22 mouse cellular contexts compared by ENCODE assay signal in the genomic region with DNA sequence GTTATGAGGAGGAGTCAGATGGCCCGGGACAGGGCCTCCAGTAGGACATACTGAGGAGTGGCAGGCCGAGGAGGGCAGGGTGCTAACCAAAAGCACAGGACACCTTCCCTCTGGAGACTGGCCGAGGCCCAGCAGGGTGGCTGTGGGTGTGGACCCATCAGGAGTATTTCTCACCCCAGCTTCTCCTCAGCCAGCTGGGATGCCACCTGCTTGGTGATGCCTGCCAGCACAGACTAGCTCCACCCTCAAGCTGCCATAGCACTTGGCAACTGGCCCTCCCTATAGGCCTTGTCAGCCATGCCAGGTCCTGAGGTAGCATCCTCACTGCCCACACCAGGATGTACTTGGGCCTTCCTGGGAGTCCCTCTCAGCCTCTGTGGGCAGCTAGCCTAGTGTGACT. TPM values are rescaled to one million over a fixed set of nuclear protein-coding genes. Genes with fewer than 3 reads are reported as not detected.
A peak's percentile ranks its signal among the peaks of the same experiment; 100 is the strongest.
DNase-seq lines count a peak whose midpoint lies in the region; ATAC-seq lines count a peak whose summit lies in the region.
"Had no signal": no experiment of that assay in that cellular context is flagged by ENCODE, and none has a peak within 500 bp of the region (broad histone marks: within the 10 kb centered on the region; RNA-seq: fewer than 3 reads in every experiment).

No protein-coding gene starts in this region.

- 94% methylated on average over 3 of the region's 3 CpGs for WGBS in midbrain, embryonic 15.5 days

- no peaks in the 10 kb centered on the region for H3K27me3 ChIP-seq in midbrain, embryonic 15.5 days (replicated peaks)

- H3K4me1 ChIP-seq in midbrain, embryonic 15.5 days: 0 out of 2 replicates have a peak, but pooled peaks cover 4% of the 10 kb centered on the region

- ATAC-seq in frontal cortex, adult (ENCODE audit: low TSS enrichment): 0 out of 2 replicates have a peak, but pooled peaks have one; percentile 3
- no peak for ATAC-seq in midbrain, embryonic 15.5 days (replicated peaks)
- ATAC-seq: hindbrain, embryonic 16.5 days had no signal

- DNase-seq in frontal cortex, postnatal 14 days (ENCODE audit: low spot score in 2 of 2): no peak
- DNase-seq in right cerebral cortex, postnatal 10 days (ENCODE audit: low spot score in 2 of 2): peak; percentile 50 to 62
- DNase-seq in right cerebral cortex, adult 18-20 months: no peak
- peak; percentile 89 for DNase-seq in cerebellum, adult 8-10 months
- DNase-seq in layer of hippocampus, postnatal 36 days: peak; percentile 60 to 63
- no peak for DNase-seq in gastrocnemius, postnatal 25 days
- DNase-seq: heart, adult 2 months; heart, postnatal 14 days; lung, adult 2 months; thymus, adult 2 months had no signal

- H3K27ac ChIP-seq in midbrain, embryonic 15.5 days: no peak overlapping the region
- H3K27ac ChIP-seq: heart, adult 2 months had no signal

- no peak overlapping the region for H3K4me2 ChIP-seq in midbrain, embryonic 15.5 days

- peaks cover 40% of the 10 kb centered on the region for H3K36me3 ChIP-seq in midbrain, embryonic 15.5 days (replicated peaks)

- no peaks in the 10 kb centered on the region for H3K9me3 ChIP-seq in midbrain, embryonic 15.5 days

- no peak overlapping the region for H3K4me3 ChIP-seq in midbrain, embryonic 15.5 days
- H3K4me3 ChIP-seq: erythroblast, embryonic 14.5 days; heart, adult 2 months had no signal

- H3K9ac ChIP-seq in midbrain, embryonic 15.5 days: no peak overlapping the region

RNA-seq across cellular contexts. Expression of gene Gm49318, which starts 6.7 kb away (rescaled TPM):
- total RNA-seq in layer of hippocampus, postnatal 36 days (2021): 1 to 10 TPM; 3.1 to 4.5 TPM
- not detected for total RNA-seq in gastrocnemius, postnatal 25 days (2021)
- polyA plus RNA-seq in midbrain, embryonic 15.5 days (2015; fragmentation: Nextera tagmentation; extraction: Ambion mirVana): not detected in 2 replicates
- total RNA-seq: common myeloid progenitor, adult 5-6 weeks; gastrocnemius, adult 18-20 months; heart, postnatal 14 days; liver, adult 2 months; midbrain, postnatal 0 days had no signal
- polyA plus RNA-seq: C2C12; erythroblast, embryonic 14.5 days; heart, adult 2 months; hindbrain, embryonic 16.5 days; kidney, embryonic 14.5 days; liver, adult 2 months; lung, adult 2 months; neural tube, embryonic 11.5 days; small intestine, adult 2 months; thymus, adult 2 months had no signal

RNA-seq across cellular contexts. Expression of gene Zfp653, which starts 6.8 kb away (rescaled TPM):
- 10 to 100 TPM; 20.8 to 23.6 TPM for total RNA-seq in layer of hippocampus, postnatal 36 days (2021)
- 1 to 10 TPM; 2.5 to 2.6 TPM for total RNA-seq in gastrocnemius, postnatal 25 days (2021)
- polyA plus RNA-seq in midbrain, embryonic 15.5 days (2015; fragmentation: Nextera tagmentation; extraction: Ambion mirVana): 21.7 and 22.5 TPM in 2 replicates

RNA-seq across cellular contexts. Expression of gene Elavl3, which starts 12.5 kb away (rescaled TPM):
- 100 to 1,000 TPM; 172 to 175 TPM for total RNA-seq in layer of hippocampus, postnatal 36 days (2021)
- total RNA-seq in gastrocnemius, postnatal 25 days (2021): under 1 TPM in 1 of 2 experiments, not detected in 1; 0.11 TPM
- polyA plus RNA-seq in midbrain, embryonic 15.5 days (2015; fragmentation: Nextera tagmentation; extraction: Ambion mirVana): 110 and 113 TPM in 2 replicates
- total RNA-seq: common myeloid progenitor, adult 5-6 weeks; liver, adult 2 months had no signal
- polyA plus RNA-seq: liver, adult 2 months had no signal

RNA-seq across cellular contexts. Expression of gene Ecsit, which starts 20.9 kb away (rescaled TPM):
- 10 to 100 TPM; 42.2 to 46.3 TPM for total RNA-seq in layer of hippocampus, postnatal 36 days (2021)
- total RNA-seq in gastrocnemius, postnatal 25 days (2021): 10 to 100 TPM; 79.5 to 83.6 TPM
- polyA plus RNA-seq in midbrain, embryonic 15.5 days (2015; fragmentation: Nextera tagmentation; extraction: Ambion mirVana): 58.8 and 59.4 TPM in 2 replicates

RNA-seq across cellular contexts. Expression of gene Cnn1, which starts 34.7 kb away (rescaled TPM):
- under 1 TPM; 0.55 to 0.61 TPM for total RNA-seq in layer of hippocampus, postnatal 36 days (2021)
- total RNA-seq in gastrocnemius, postnatal 25 days (2021): 1 to 10 TPM; 4.2 to 8.1 TPM
- 1.9 and 2.4 TPM in 2 replicates for polyA plus RNA-seq in midbrain, embryonic 15.5 days (2015; fragmentation: Nextera tagmentation; extraction: Ambion mirVana)
- total RNA-seq: common myeloid progenitor, adult 5-6 weeks had no signal
- polyA plus RNA-seq: erythroblast, embryonic 14.5 days had no signal

Comparison
In these comparisons a context has a peak if more than half of its experiments do, and no peak if none do; other contexts are left out.
1. DNase-seq: peak in right cerebral cortex, postnatal 10 days (2 of 2), cerebellum, adult 8-10 months (single experiment) and layer of hippocampus, postnatal 36 days (2 of 2); none in frontal cortex, postnatal 14 days (0 of 2), right cerebral cortex, adult 18-20 months (single experiment) and gastrocnemius, postnatal 25 days (single experiment).
2. RNA of gene Zfp653, which starts 6.8 kb away (total RNA-seq): 20.8 to 23.6 TPM in layer of hippocampus, postnatal 36 days; 2.5 to 2.6 TPM in gastrocnemius, postnatal 25 days; every median in the first group is over 4 times any median in the second.
3. RNA of gene Elavl3, which starts 12.5 kb away (total RNA-seq): 172 to 175 TPM in layer of hippocampus, postnatal 36 days; 0.11 TPM in gastrocnemius, postnatal 25 days; every median in the first group is over 100 times any median in the second.